Mouse (Mus musculus) hindbrain, embryonic 14.5 days (tissue): Measurements from ENCODE around the gene Cacna2d2. TPM values are rescaled to one million over a fixed set of nuclear protein-coding genes. Genes with fewer than 3 reads are reported as not detected.
A peak's percentile ranks its signal among the peaks of the same experiment; 100 is the strongest.

Experiments used
- ATAC-seq: fragments of 200-750 bp; cut with Nextera tagmentation; 2 replicates; pipeline ENCODE4 v1.8.0; 2017; ENCODE audit warnings: moderate number of reproducible peaks, mild to moderate bottlenecking, moderate TSS enrichment, moderate library complexity; ENCODE audit not compliant: low FRiP score
- DNase-seq: peaks from one replicate; pipeline ENCODE4 v3.0.0-alpha.2; 2015; ENCODE audit warnings: low spot score
- H3K27ac ChIP-seq: fragments of 300-500 bp; sonication (generic); 2 replicates; pipeline ENCODE4 v1.5.1; 2014; ENCODE audit warnings: mild to moderate bottlenecking, moderate library complexity
- H3K27me3 ChIP-seq: fragments of 300-500 bp; sonication (generic); 2 replicates; pipeline ENCODE4 v1.6.1; 2014; ENCODE audit warnings: mild to moderate bottlenecking, low read length, mixed read lengths; ENCODE audit not compliant: control insufficient read depth, insufficient read depth
- H3K36me3 ChIP-seq: fragments of 300-500 bp; sonication (generic); replicated peaks from 2 replicates; pipeline ENCODE4 v1.6.1; 2014; ENCODE audit not compliant: control insufficient read depth, insufficient read depth
- H3K4me1 ChIP-seq: fragments of 300-500 bp; sonication (generic); replicated peaks from 2 replicates; pipeline ENCODE4 v1.6.1; 2014; ENCODE audit warnings: antibody characterized with exemption, low read length, mixed read lengths; ENCODE audit not compliant: control insufficient read depth, insufficient read depth
- H3K4me2 ChIP-seq: fragments of 300-500 bp; sonication (generic); replicated peaks from 2 replicates; pipeline ENCODE4 v1.6.1; 2014; ENCODE audit warnings: mild to moderate bottlenecking, moderate library complexity
- H3K4me3 ChIP-seq: fragments of 300-500 bp; sonication (generic); replicated peaks from 2 replicates; pipeline ENCODE4 v1.5.1; 2014; ENCODE audit warnings: mild to moderate bottlenecking, low read length
- H3K9ac ChIP-seq: fragments of 300-500 bp; sonication (generic); 2 replicates; pipeline ENCODE4 v1.6.1; 2014
- H3K9me3 ChIP-seq: fragments of 300-500 bp; sonication (generic); 2 replicates; pipeline ENCODE4 v1.6.1; 2016; ENCODE audit warnings: low read length; ENCODE audit not compliant: control insufficient read depth
- WGBS: fragments of 180-500 bp; shearing (Covaris S2); extraction: QIAGEN DNeasy Blood & Tissue Kit; methylation state at CpG from one replicate; pipeline ENCODE4 v1.1.7; 2014; 5-methylcytosine and 5-hydroxymethylcytosine counted together
- polyA plus RNA-seq: library from polyadenylated mRNA; unstranded; fragments of >200 nt; fragmentation: Nextera tagmentation; extraction: Ambion mirVana; gene quantifications from 2 replicates; pipeline ENCODE4 v1.2.1, GENCODE M21; 2014

Cacna2d2 gene
- polyA plus RNA-seq, 1 experiment from 2014 or later, result 7.7 TPM

DNA sequence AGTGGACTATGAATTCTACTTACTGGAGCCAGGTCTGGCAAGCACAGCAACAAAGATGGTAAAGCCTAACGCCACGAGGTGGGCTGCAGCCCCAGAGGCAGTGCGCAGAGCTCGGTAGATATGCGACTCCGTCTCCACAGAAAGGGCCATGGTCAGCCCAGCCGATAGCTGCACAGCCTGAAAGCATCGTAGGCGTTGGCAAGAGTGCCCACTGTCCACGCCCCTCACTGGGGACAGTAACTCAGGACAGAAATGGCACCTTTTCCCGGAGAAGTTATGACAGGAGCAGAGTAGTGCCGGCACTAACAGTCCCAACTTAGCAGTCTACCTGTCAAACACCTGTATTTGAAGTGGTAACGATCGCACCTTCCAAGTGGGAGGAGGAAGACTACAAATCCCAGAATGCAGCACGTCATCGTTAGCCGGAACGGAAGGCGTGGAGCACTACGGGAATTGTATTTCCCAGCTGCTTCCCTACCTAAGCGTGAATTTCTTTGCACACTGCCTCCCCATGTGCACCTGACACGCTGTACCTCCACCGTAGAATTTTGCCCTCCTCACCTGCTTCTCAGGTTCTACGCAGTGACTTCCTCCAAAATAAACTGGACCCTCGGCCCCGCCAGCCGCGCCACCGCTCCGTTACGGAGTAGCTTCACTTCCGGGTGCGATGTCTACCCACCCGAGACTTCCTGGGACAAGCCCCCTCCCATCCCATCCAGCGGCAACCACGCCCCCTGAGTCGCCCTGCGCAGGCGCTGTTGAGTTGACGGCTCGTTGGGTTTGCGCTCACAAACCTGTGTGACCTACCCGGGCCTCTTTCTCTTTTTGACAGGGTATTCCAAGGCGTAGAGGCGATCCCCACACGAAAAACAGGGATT is 142.3 kb downstream of the Cacna2d2 start, which contains the start of the genes Cyb561d2 and Nprl2:
TSS of gene Cyb561d2 (minus strand) at position 720 of the 878 bp plus-strand sequence.
TSS of gene Nprl2 (plus strand) at position 753 of the 878 bp plus-strand sequence.
- H3K4me2 ChIP-seq, result peak within 1 kb of the TSS; percentile 84
- H3K9ac ChIP-seq, result peak within 1 kb of the TSS; percentile 62
- peak within 1 kb of the TSS; percentile 22; the same call in 1 of the 2 replicates for H3K27ac ChIP-seq
- H3K4me3 ChIP-seq, result peak within 1 kb of the TSS; percentile 49
- H3K9me3 ChIP-seq, result no peaks in the 10 kb centered on the region
- peaks cover 51% of the 10 kb centered on the region for H3K36me3 ChIP-seq
- H3K27me3 ChIP-seq, result no peaks in the 10 kb centered on the region
- DNase-seq (peak; percentile 94), ATAC-seq (peak; percentile 89)
- H3K4me1 ChIP-seq, result peaks cover 28% of the 10 kb centered on the region
- 1% methylated on average over 46 of the region's 46 CpGs for WGBS

DNA sequence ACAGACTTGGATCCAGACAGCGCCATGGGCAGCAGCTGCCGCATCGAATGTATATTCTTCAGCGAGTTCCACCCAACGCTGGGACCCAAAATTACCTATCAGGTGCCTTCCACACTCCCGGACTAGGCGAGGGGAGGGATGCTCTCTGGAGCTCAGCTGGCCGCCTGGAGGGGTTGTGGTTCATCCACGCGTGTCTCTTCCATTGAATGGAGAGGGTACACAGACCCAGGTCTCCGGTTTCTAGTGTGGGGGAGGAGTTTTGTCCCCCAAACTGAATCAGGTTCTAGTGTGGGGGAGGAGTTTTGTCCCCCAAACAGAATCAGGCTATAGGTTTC is 142.9 kb downstream of the Cacna2d2 start:
- ATAC-seq (peak; percentile 24), DNase-seq (no peak)
- Histone ChIP-seq H3K27ac (peak overlapping the region; percentile 22; the same call in 1 of the 2 replicates), H3K4me2 (peak overlapping the region; percentile 84), H3K36me3 (peaks cover 48% of the 10 kb centered on the region), H3K9me3 (no peaks in the 10 kb centered on the region), H3K27me3 (no peaks in the 10 kb centered on the region), H3K4me3 (peak overlapping the region; percentile 49), H3K4me1 (peaks cover 29% of the 10 kb centered on the region), H3K9ac (peak overlapping the region; percentile 62)
- WGBS, result 1% methylated on average over 11 of the region's 11 CpGs

DNA sequence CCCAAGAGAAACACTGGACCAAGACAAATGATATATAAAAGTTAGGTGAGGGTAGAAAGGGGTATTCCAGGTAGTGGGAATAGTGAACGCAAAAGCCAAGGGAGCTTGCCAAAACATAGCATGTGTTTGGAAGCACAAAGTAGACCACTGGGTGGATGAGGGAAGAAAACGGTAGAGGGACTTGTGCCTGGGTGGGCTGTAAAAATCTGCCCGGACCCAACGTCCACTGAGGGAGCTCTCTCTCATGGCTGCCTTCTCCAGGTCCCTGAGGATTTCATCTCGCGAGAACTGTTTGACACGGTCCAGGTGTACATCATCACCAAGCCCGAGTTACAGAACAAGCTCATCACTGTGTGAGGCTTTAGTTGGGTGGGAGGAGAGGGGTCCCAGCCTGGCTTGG is 143.3 kb downstream of the Cacna2d2 start:
- whole genome bisulfite sequencing, result 50% methylated on average over 8 of the region's 8 CpGs
- ATAC-seq (no peak), DNase-seq (no peak)
- Histone ChIP-seq H3K27ac (no peak overlapping the region), H3K4me1 (peaks cover 32% of the 10 kb centered on the region), H3K9ac (peak overlapping the region; percentile 62), H3K36me3 (peaks cover 44% of the 10 kb centered on the region), H3K4me2 (peak overlapping the region; percentile 84), H3K4me3 (peak overlapping the region; percentile 49), H3K27me3 (no peaks in the 10 kb centered on the region), H3K9me3 (no peaks in the 10 kb centered on the region)

DNA sequence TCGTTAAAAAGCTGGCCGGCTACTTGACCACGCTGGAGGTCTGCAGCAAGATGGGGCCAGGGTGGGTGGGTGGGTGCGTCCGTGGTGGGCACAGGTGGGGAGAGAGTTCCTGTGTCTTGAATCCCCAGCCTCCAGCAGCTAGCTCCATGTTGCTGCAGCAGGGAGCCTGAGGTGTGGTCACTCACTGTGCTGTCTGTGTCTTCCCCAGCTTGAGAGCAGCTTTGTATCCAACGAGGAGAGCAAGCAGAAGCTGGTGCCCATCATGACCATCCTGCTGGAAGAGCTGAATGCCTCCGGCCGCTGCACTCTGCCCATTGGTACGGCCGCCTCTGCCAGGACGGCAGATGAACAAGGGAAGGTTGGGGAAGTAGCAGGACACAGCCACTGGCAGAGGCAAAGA is 143.9 kb downstream of the Cacna2d2 start:
- no peak for DNase-seq
- peaks cover 32% of the 10 kb centered on the region for H3K4me1 ChIP-seq

DNA sequence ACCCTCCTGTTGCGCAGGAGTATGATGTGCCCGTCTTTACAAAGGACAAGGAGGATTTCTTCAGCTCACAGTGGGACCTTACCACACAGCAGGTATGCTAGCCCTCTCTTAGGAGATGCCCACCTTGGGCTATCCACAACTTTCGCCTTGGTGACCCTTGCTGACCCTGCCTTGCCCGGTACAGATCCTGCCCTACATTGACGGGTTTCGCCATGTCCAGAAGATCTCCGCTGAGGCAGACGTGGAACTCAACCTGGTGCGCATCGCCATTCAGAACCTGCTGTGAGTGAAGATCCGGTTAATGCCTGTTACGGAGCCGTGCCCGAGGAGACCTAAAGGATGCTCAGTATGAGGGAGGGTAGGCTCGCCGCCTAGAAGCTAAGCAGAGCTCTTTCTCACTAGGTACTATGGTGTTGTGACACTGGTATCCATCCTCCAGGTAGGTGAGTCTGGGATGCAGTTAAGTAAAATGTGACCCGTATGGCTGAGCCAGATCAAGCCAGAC is 144.8 kb downstream of the Cacna2d2 start:
- ATAC-seq (no peak), DNase-seq (no peak)
- H3K9ac ChIP-seq, result no peak overlapping the region
- H3K27ac ChIP-seq, result no peak overlapping the region
- H3K9me3 ChIP-seq, result no peaks in the 10 kb centered on the region
- H3K27me3 ChIP-seq, result peaks cover 7% of the 10 kb centered on the region; the same call in 1 of the 2 replicates
- WGBS, result 95% methylated on average over 17 of the region's 17 CpGs
- H3K4me1 ChIP-seq, result peaks cover 32% of the 10 kb centered on the region
- H3K4me2 ChIP-seq, result no peak overlapping the region
- no peak overlapping the region for H3K4me3 ChIP-seq
- H3K36me3 ChIP-seq, result peaks cover 29% of the 10 kb centered on the region

More for the DNA sequence above, 143.9 kb downstream of the Cacna2d2 start:
- no peak overlapping the region for H3K4me3 ChIP-seq
- WGBS, result 91% methylated on average over 11 of the region's 11 CpGs
- no peaks in the 10 kb centered on the region for H3K27me3 ChIP-seq
- ATAC-seq, result no peak
- no peaks in the 10 kb centered on the region for H3K9me3 ChIP-seq
- H3K9ac ChIP-seq, result no peak overlapping the region
- H3K27ac ChIP-seq, result no peak overlapping the region
- H3K4me2 ChIP-seq, result no peak overlapping the region
- H3K36me3 ChIP-seq, result peaks cover 38% of the 10 kb centered on the region

DNA sequence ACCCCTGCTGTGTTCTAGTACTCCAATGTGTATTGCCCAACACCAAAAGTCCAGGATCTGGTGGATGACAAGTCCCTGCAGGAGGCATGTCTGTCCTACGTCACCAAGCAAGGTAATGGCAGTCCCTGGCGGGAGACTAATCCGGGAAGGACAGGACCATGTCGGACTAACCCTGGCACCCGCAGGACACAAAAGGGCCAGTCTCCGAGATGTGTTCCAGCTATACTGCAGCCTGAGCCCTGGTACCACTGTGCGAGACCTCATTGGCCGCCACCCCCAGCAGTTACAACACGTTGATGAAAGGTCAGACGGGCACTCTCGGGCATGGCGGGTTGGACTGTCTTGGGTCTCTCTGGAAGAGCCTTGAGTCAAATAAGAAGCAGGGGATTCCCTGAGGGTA is 145.3 kb downstream of the Cacna2d2 start:
- Histone ChIP-seq H3K27me3 (peaks cover 12% of the 10 kb centered on the region), H3K9me3 (no peaks in the 10 kb centered on the region), H3K4me1 (peaks cover 32% of the 10 kb centered on the region), H3K4me3 (no peak overlapping the region), H3K4me2 (no peak overlapping the region), H3K36me3 (peaks cover 24% of the 10 kb centered on the region), H3K9ac (no peak overlapping the region), H3K27ac (no peak overlapping the region)
- ATAC-seq (no peak), DNase-seq (no peak)
- 94% methylated on average over 12 of the region's 12 CpGs for WGBS

DNA sequence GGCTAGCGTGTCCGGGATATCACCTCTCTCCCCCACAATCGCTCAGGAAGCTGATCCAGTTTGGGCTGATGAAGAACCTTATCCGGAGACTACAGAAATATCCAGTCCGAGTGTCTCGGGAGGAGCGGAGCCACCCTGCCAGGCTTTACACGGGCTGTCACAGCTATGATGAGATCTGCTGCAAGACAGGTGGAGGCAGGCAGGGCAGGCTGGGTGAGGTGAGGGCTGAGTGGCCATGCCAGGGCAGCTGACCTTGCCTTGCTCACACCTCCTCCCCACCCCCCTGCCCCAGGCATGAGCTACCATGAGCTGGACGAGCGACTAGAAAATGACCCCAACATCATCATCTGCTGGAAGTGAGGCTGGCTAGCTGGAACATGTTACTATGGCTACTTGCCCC is 145.8 kb downstream of the Cacna2d2 start:
- 83% methylated on average over 10 of the region's 10 CpGs for WGBS
- no peak overlapping the region for H3K9ac ChIP-seq
- DNase-seq, result no peak
- H3K4me2 ChIP-seq, result no peak overlapping the region
- peaks cover 19% of the 10 kb centered on the region for H3K36me3 ChIP-seq
- ATAC-seq, result no peak
- H3K4me1 ChIP-seq, result peaks cover 32% of the 10 kb centered on the region
- no peaks in the 10 kb centered on the region for H3K9me3 ChIP-seq
- H3K4me3 ChIP-seq, result no peak overlapping the region
- H3K27ac ChIP-seq, result no peak overlapping the region
- peaks cover 17% of the 10 kb centered on the region for H3K27me3 ChIP-seq

DNA sequence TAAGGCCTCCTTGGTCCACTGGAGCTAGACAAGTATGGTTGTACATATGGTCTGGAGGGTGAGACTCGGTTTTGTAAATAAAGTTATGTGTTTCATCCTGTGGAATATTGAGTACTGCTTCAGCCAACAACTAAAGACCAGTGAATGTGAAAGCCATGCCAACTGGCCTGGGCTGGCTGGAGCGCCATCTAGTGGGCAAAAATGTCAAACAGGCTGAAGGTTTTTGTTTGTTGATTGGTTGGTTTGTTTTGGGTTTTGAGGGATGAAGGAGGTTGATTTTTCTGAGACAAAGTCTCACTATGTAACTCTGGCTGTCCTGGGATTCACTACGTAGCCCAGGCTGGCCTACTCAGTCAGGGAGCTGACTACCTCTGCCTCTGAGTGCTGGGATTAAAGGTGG is 146.2 kb downstream of the Cacna2d2 start:
- ATAC-seq (no peak), DNase-seq (peak; percentile 86)
- Histone ChIP-seq H3K27me3 (peaks cover 20% of the 10 kb centered on the region), H3K27ac (no peak overlapping the region), H3K9me3 (no peaks in the 10 kb centered on the region), H3K36me3 (peaks cover 15% of the 10 kb centered on the region), H3K4me3 (no peak overlapping the region), H3K9ac (no peak overlapping the region), H3K4me2 (no peak overlapping the region), H3K4me1 (peaks cover 29% of the 10 kb centered on the region)
- WGBS, result 12% methylated on average over 3 of the region's 3 CpGs

DNA sequence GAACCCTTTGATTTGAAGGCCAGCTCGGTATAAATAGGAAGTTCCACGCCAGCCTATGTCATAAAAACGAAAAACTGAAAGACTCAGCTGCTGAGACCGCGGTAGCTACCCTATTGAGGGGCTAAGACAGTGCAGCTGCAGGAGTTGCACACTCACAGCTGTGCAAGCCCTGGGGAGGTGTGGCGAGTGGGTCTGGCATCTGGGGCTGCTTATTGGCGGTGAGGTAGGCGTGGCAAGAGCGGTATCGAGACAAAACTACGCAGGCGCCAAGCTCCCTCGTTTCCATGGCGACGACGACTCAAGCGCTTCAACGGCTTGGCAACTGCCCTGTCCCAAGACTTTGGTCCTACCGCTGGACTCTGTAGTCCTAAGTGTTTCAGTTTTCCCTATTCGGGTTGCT is 147.6 kb downstream of the Cacna2d2 start, which contains the start of gene Zmynd10:
TSS of gene Zmynd10 (plus strand) at position 273 of the 400 bp plus-strand sequence.
- DNase-seq, result peak; percentile 88
- peaks cover 15% of the 10 kb centered on the region for H3K36me3 ChIP-seq
- H3K4me2 ChIP-seq, result peak within 1 kb of the TSS; percentile 43
- no peaks in the 10 kb centered on the region for H3K9me3 ChIP-seq
- no peak within 1 kb of the TSS; the same call in 1 of the 2 replicates for H3K27ac ChIP-seq
- H3K4me1 ChIP-seq, result peaks cover 31% of the 10 kb centered on the region
- 4% methylated on average over 20 of the region's 20 CpGs for WGBS
- ATAC-seq, result peak; percentile 59
- H3K27me3 ChIP-seq, result peaks cover 34% of the 10 kb centered on the region
- peak within 1 kb of the TSS; percentile 29 for H3K9ac ChIP-seq
- H3K4me3 ChIP-seq, result 0 out of 2 replicates have a peak within 1 kb of the TSS, but pooled peaks have one; percentile 0
